Mouse (Mus musculus): ENCODE results near the gene Tcp10c. TPM values are rescaled to one million over a fixed set of nuclear protein-coding genes. Genes with fewer than 3 reads are reported as not detected.

Tcp10c gene
- total RNA-seq, 1 experiment from 2014 or later = not detected

Other genes with a start within 250 kb of the Tcp10c start
- gene Unc93a, start 222.8 kb upstream of the Tcp10c start, total RNA-seq (2017) = not detected in 2 replicates
- gene Smok2a, start 133.4 kb upstream of the Tcp10c start, total RNA-seq (2017) = not detected in 2 replicates
- not detected in 2 replicates for gene Smok2b, start 124.3 kb upstream of the Tcp10c start, total RNA-seq (2017)